Mouse (Mus musculus) erythroid progenitor cell, adult 5-6 weeks (primary cell): ENCODE measurements around the gene Olfr1216. TPM values are rescaled to one million over a fixed set of nuclear protein-coding genes. Genes with fewer than 3 reads are reported as not detected.
"Not testable (repeated sequence)": the region's sequence is repeated elsewhere in the genome, so short reads cannot be mapped to it uniquely, and the experiment has no call there.

Experiments
- ATAC-seq: replicated peaks from 2 replicates; pipeline ENCODE4 v1.8.0; 2016; ENCODE audit warnings: moderate number of reproducible peaks, mild to moderate bottlenecking, moderate TSS enrichment, inconsistent platforms; ENCODE audit not compliant: poor library complexity, low FRiP score, severe bottlenecking
- total RNA-seq, 2 experiments: library from RNA; stranded (forward) in 1 of 2; stranded (reverse) in 1 of 2; fragments of 150-400 nt in 1 of 2; fragments of 186-747, 209-891 nt in 1 of 2; gene quantifications; 2 replicates each; pipeline versions ENCODE4 v1.2.3 to v1.2.4; 2015 to 2017; ENCODE audit warnings: low replicate concordance in 2 of 2

Olfr1216 gene
- total RNA-seq (2015; ENCODE audit: low replicate concordance) (not detected in 2 replicates), total RNA-seq (2017; ENCODE audit: low replicate concordance) (not detected in 2 replicates)

DNA sequence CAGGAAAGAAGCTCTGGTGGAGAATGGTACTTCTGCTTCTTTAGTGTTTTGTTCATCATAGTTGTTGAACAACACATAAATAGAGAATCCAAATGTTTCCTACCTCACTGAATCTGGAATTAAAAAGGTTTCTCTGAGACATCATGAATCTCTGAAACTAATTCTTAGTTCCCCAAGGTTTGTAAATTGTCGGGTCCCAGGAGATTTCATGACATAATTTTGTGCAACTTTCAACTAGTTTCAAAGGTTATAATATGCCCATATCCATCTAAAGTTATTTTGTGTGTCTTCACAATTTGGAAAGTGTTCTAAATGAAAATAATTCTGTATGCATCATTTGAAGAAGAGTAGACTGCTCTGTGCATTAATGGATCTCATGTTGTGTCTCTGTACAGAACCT, at the start of gene Olfr1216:
Gene Olfr1216 (minus strand): TSS at position 101 of the 400 bp plus-strand sequence.
- no peak for ATAC-seq

DNA sequence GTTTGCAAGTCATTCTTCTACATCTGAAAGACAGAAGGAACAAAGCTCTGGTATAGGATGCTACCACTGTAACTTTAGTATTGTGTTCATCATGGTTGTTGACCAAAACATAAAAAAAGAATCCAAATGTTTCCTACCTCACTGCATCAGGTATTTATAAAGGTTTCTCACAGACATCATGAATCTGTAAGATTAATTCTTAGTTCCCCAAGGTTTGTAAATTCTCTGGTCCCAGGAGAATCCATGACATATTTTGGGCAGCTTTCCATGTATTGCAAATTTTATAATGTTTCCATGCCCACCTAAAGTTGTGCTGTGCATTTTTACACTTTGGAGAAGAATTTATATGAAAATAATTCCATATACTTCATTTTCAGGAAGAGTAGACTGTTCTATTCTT, 42.9 kb upstream of the Olfr1216 start, which contains the start of gene Olfr1218:
Gene Olfr1218 (minus strand): TSS at position 101 of the 400 bp plus-strand sequence.
- no peak for ATAC-seq

DNA sequence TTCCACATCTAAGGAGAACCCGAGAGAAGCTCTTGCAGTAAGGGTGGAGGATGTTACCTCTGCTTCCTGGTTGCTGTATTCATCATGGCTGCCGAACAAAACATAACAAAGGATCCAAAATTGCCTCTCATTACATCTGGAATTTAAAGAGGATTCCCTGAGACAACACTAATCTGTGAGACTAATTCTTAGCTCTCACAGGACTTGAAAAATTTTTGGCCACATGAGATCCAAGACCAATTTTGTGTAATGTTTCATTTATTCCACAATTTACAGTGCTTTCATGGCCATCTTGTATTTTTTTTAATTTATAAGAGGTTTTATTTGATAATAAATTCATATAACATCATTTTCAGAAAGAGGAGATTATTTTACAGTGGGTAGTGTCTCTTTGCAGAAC, 13.8 kb upstream of the Olfr1216 start, which contains the start of gene Olfr1217:
Gene Olfr1217 (minus strand): TSS at position 101 of the 400 bp plus-strand sequence.
- ATAC-seq, result no peak

DNA sequence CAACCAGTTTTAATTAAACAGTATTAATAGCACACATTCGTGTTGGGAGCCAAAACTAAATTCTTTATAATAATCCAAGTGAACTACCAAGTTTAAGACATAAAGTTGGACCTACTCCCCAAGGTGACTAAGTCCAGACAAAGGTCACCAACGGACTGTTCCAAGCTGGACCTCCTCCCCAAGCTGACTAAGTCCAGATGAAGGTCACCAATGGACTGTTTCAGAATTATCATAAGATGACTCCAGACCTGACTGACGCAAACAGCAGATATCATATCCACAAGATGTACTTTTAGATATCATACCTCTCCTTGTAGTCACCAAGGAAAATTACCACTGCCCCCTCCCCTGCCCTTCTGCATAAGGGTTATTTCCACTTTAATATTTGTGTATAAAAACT, 3.3 kb upstream of the Olfr1216 start:
- not testable (repeated sequence) for ATAC-seq

DNA sequence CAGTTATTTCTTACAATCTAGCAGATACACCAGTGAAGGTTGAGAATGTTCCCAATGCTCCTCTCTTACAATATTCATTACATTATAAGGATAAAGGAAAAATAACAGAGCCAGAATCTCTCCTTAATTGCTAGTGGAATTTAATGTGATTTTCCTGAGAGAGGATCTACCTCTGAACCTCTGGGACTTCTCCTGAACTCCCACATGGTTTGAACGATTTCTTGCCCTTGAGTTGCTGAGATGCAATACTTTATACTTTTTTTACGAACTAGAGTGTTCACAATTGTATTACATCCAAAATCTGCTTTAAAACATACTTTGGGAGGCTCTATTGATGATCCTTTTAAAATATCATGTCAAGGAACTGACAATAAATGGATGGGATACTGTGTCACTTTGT, 11.3 kb downstream of the Olfr1216 start, which contains the start of gene Olfr1215:
Gene Olfr1215 (minus strand): TSS at position 101 of the 400 bp plus-strand sequence.
- no peak for ATAC-seq

DNA sequence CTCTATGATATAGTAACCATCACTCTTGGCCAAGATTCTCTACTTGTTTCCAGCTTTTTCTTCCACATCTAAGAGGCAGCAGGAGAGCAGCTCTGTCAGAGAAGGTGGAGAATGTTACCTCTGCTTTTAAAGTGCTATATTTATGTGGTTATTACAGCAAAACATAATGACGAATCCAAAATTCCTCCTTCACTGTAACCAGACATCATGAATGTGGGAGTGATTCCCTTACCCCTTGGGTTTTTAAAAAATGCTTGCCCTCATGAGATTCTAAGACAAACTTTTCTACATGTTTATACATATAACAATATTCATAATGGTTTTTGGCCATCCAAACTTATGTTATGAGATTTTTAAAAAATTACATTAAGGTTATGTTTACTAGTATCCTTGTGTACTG, 25.6 kb downstream of the Olfr1216 start, which contains the start of gene Olfr1214:
Gene Olfr1214 (minus strand): TSS at position 101 of the 400 bp plus-strand sequence.
- no peak for ATAC-seq

DNA sequence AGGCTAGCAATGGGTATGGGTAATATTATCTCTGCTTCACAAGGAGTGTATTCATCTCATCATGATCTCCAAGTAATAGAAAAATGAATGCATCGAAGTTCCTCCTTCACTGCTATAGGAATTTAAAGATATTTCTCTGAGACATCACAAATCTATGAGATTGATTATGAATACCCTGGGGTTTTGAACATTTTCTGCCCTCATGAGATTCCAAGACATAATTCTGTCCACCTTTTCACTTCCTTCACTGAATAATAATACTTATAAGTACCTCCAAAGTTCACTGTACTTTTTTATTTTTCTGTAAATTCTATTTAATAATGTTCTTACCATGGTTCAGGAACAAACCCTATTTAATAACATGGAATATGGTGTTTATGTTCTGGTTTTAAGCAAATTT, 38.0 kb downstream of the Olfr1216 start, which contains the start of gene Gm13762:
Gene Gm13762 (minus strand): TSS at position 101 of the 400 bp plus-strand sequence.
- no peak for ATAC-seq

Other genes with a start within 250 kb of the Olfr1216 start
- not detected in 2 replicates for gene Olfr1200, start 247.9 kb downstream of the Olfr1216 start, total RNA-seq (2015; ENCODE audit: low replicate concordance)
- gene Olfr1200, start 247.9 kb downstream of the Olfr1216 start, total RNA-seq (2017; ENCODE audit: low replicate concordance), result not detected in 2 replicates
- gene Olfr1201, start 225.3 kb downstream of the Olfr1216 start, total RNA-seq (2015; ENCODE audit: low replicate concordance), result not detected in 2 replicates
- gene Olfr1201, start 225.3 kb downstream of the Olfr1216 start, total RNA-seq (2017; ENCODE audit: low replicate concordance), result not detected in 2 replicates
- gene Olfr1202, start 203.8 kb downstream of the Olfr1216 start, total RNA-seq (2015; ENCODE audit: low replicate concordance), result not detected in 2 replicates
- not detected in 2 replicates for gene Olfr1202, start 203.8 kb downstream of the Olfr1216 start, total RNA-seq (2017; ENCODE audit: low replicate concordance)
- gene Olfr1205, start 188.6 kb downstream of the Olfr1216 start, total RNA-seq (2015; ENCODE audit: low replicate concordance), result not detected in 2 replicates
- not detected in 2 replicates for gene Olfr1205, start 188.6 kb downstream of the Olfr1216 start, total RNA-seq (2017; ENCODE audit: low replicate concordance)
- gene Olfr1204, start 169.0 kb downstream of the Olfr1216 start, total RNA-seq (2015; ENCODE audit: low replicate concordance), result not detected in 2 replicates
- not detected in 2 replicates for gene Olfr1204, start 169.0 kb downstream of the Olfr1216 start, total RNA-seq (2017; ENCODE audit: low replicate concordance)
- gene Olfr1206, start 155.1 kb downstream of the Olfr1216 start, total RNA-seq (2015; ENCODE audit: low replicate concordance), result not detected in 2 replicates
- not detected in 2 replicates for gene Olfr1206, start 155.1 kb downstream of the Olfr1216 start, total RNA-seq (2017; ENCODE audit: low replicate concordance)
- gene Olfr1208, start 116.0 kb downstream of the Olfr1216 start, total RNA-seq (2015; ENCODE audit: low replicate concordance), result not detected in 2 replicates
- gene Olfr1208, start 116.0 kb downstream of the Olfr1216 start, total RNA-seq (2017; ENCODE audit: low replicate concordance), result not detected in 2 replicates
- not detected in 2 replicates for gene Olfr1209, start 103.2 kb downstream of the Olfr1216 start, total RNA-seq (2015; ENCODE audit: low replicate concordance)
- not detected in 2 replicates for gene Olfr1209, start 103.2 kb downstream of the Olfr1216 start, total RNA-seq (2017; ENCODE audit: low replicate concordance)
- gene Olfr1211, start 80.2 kb downstream of the Olfr1216 start, total RNA-seq (2015; ENCODE audit: low replicate concordance), result not detected in 2 replicates
- gene Olfr1211, start 80.2 kb downstream of the Olfr1216 start, total RNA-seq (2017; ENCODE audit: low replicate concordance), result not detected in 2 replicates
- not detected in 2 replicates for gene Olfr1212, start 64.4 kb downstream of the Olfr1216 start, total RNA-seq (2015; ENCODE audit: low replicate concordance)
- not detected in 2 replicates for gene Olfr1212, start 64.4 kb downstream of the Olfr1216 start, total RNA-seq (2017; ENCODE audit: low replicate concordance)
- gene Gm13762, start 38.1 kb downstream of the Olfr1216 start, total RNA-seq (2015; ENCODE audit: low replicate concordance), result not detected in 2 replicates
- gene Gm13762, start 38.1 kb downstream of the Olfr1216 start, total RNA-seq (2017; ENCODE audit: low replicate concordance), result not detected in 2 replicates
- not detected in 2 replicates for gene Olfr1214, start 25.7 kb downstream of the Olfr1216 start, total RNA-seq (2015; ENCODE audit: low replicate concordance)
- not detected in 2 replicates for gene Olfr1214, start 25.7 kb downstream of the Olfr1216 start, total RNA-seq (2017; ENCODE audit: low replicate concordance)
- gene Olfr1215, start 11.4 kb downstream of the Olfr1216 start, total RNA-seq (2015; ENCODE audit: low replicate concordance), result not detected in 2 replicates
- gene Olfr1215, start 11.4 kb downstream of the Olfr1216 start, total RNA-seq (2017; ENCODE audit: low replicate concordance), result not detected in 2 replicates
- not detected in 2 replicates for gene Olfr1217, start 13.7 kb upstream of the Olfr1216 start, total RNA-seq (2015; ENCODE audit: low replicate concordance)
- not detected in 2 replicates for gene Olfr1217, start 13.7 kb upstream of the Olfr1216 start, total RNA-seq (2017; ENCODE audit: low replicate concordance)
- gene Olfr1218, start 42.8 kb upstream of the Olfr1216 start, total RNA-seq (2015; ENCODE audit: low replicate concordance), result not detected in 2 replicates
- not detected in 2 replicates for gene Olfr1218, start 42.8 kb upstream of the Olfr1216 start, total RNA-seq (2017; ENCODE audit: low replicate concordance)
- gene Olfr1219, start 65.2 kb upstream of the Olfr1216 start, total RNA-seq (2015; ENCODE audit: low replicate concordance), result not detected in 2 replicates
- gene Olfr1219, start 65.2 kb upstream of the Olfr1216 start, total RNA-seq (2017; ENCODE audit: low replicate concordance), result not detected in 2 replicates
- not detected in 2 replicates for gene Olfr1220, start 88.5 kb upstream of the Olfr1216 start, total RNA-seq (2015; ENCODE audit: low replicate concordance)
- gene Olfr1220, start 88.5 kb upstream of the Olfr1216 start, total RNA-seq (2017; ENCODE audit: low replicate concordance), result not detected in 2 replicates
- gene Olfr1221, start 98.9 kb upstream of the Olfr1216 start, total RNA-seq (2015; ENCODE audit: low replicate concordance), result not detected in 2 replicates
- gene Olfr1221, start 98.9 kb upstream of the Olfr1216 start, total RNA-seq (2017; ENCODE audit: low replicate concordance), result not detected in 2 replicates
- not detected in 2 replicates for gene Olfr1222, start 114.7 kb upstream of the Olfr1216 start, total RNA-seq (2015; ENCODE audit: low replicate concordance)
- gene Olfr1222, start 114.7 kb upstream of the Olfr1216 start, total RNA-seq (2017; ENCODE audit: low replicate concordance), result not detected in 2 replicates
- gene Olfr1223, start 133.2 kb upstream of the Olfr1216 start, total RNA-seq (2015; ENCODE audit: low replicate concordance), result not detected in 2 replicates
- gene Olfr1223, start 133.2 kb upstream of the Olfr1216 start, total RNA-seq (2017; ENCODE audit: low replicate concordance), result not detected in 2 replicates
- gene Olfr1224-ps1, start 145.8 kb upstream of the Olfr1216 start, total RNA-seq (2015; ENCODE audit: low replicate concordance), result not detected in 2 replicates
- gene Olfr1224-ps1, start 145.8 kb upstream of the Olfr1216 start, total RNA-seq (2017; ENCODE audit: low replicate concordance), result not detected in 2 replicates
- not detected in 2 replicates for gene Olfr1225, start 156.3 kb upstream of the Olfr1216 start, total RNA-seq (2015; ENCODE audit: low replicate concordance)
- gene Olfr1225, start 156.3 kb upstream of the Olfr1216 start, total RNA-seq (2017; ENCODE audit: low replicate concordance), result not detected in 2 replicates
- not detected in 2 replicates for gene Olfr1226, start 181.7 kb upstream of the Olfr1216 start, total RNA-seq (2015; ENCODE audit: low replicate concordance)
- gene Olfr1226, start 181.7 kb upstream of the Olfr1216 start, total RNA-seq (2017; ENCODE audit: low replicate concordance), result not detected in 2 replicates
- not detected in 2 replicates for gene Olfr1228, start 235.7 kb upstream of the Olfr1216 start, total RNA-seq (2015; ENCODE audit: low replicate concordance)
- not detected in 2 replicates for gene Olfr1228, start 235.7 kb upstream of the Olfr1216 start, total RNA-seq (2017; ENCODE audit: low replicate concordance)